17 mouse cellular contexts compared by ENCODE assay signal in the genomic region with DNA sequence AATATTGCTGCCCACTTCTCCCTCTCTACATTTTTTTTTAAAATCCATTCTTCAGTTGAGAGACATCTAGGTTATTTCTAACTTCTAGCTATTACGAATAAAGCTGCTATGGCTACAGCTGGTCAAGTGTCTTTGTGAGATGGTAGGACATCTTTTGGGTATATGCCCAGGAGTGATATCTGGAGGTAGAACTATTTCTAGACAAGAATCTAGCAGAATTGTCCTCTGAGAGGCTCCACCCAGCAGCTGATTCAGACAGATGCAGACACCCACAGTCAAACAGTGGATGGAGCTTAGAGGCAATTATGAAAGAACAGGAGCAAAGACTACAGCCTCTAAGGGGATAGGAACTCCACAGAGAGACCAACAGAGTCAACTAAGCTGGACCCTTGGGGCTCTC.
"Had no signal": no experiment of that assay in that cellular context is flagged by ENCODE, and none has a peak within 500 bp of the region (broad histone marks: within the 10 kb centered on the region; RNA-seq: fewer than 3 reads in every experiment).

No protein-coding gene starts in this region.

- DNase-seq: gastrocnemius, adult 2 months; gastrocnemius, postnatal 10 days; gastrocnemius, postnatal 25 days; heart, adult 18-20 months; heart, postnatal 10 days; heart, postnatal 4 days; kidney, adult 18-20 months; kidney, adult 8-10 months; kidney, postnatal 10 days; kidney, postnatal 25 days; kidney, postnatal 4 days; left cerebral cortex, postnatal 4 days had no signal

- ATAC-seq: hindbrain, embryonic 16.5 days; inflammation-experienced regulatory T-cells, adult 6 months; intestine, embryonic 15.5 days; intestine, postnatal 0 days; liver, embryonic 12.5 days had no signal
